Mouse (Mus musculus) left cerebral cortex, postnatal 36 days (tissue): ENCODE results near the gene Hspb11. TPM values are rescaled to one million over a fixed set of nuclear protein-coding genes. Genes with fewer than 3 reads are reported as not detected.

Experiments
- DNase-seq, 2 experiments: peaks; one replicate each; pipeline ENCODE4 v3.0.0; 2021 to 2022; ENCODE audit warnings: low spot score in 2 of 2, mixed read lengths in 1 of 2
- intact Hi-C: fragments of 180-260 bp; cut with DNase I; formaldehyde crosslinking; loops from one replicate; pipeline ENCODE4 v1.15.1; 2025
- total RNA-seq, 2 experiments: library from RNA; stranded (reverse); gene quantifications; 2 replicates each; pipeline ENCODE4 v1.2.3; 2021

Gene Hspb11
- total RNA-seq, 2 experiments from 2014 or later: 15.6 to 16.5 TPM

GRCm38 (mm10) chr4:107300902-107301555 lies 47.6 kb downstream of the Hspb11 start:
- intact Hi-C loops: no loop called here
- no peak for DNase-seq

DNA sequence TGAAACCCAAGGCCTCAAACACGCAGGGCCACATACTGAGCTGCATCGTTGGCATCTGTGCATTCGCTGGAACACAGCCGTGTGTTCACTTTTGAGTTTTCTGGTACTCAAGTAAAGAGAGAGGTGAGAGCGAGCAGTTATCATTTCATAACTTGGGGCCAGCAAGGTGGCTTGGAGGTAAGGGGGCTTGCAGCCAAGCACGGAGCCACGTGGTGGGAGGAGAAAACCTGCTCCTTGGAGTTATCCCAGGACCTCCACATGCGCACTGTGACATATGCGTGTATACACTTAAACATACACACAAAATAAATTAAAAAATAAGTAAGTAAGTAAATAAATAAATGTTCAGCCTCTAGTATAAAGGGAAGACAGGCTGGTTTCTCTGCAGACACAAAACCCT lies 48.8 kb downstream of the Hspb11 start:
- DNase-seq: no peak
- intact Hi-C loops: no loop called here

DNA sequence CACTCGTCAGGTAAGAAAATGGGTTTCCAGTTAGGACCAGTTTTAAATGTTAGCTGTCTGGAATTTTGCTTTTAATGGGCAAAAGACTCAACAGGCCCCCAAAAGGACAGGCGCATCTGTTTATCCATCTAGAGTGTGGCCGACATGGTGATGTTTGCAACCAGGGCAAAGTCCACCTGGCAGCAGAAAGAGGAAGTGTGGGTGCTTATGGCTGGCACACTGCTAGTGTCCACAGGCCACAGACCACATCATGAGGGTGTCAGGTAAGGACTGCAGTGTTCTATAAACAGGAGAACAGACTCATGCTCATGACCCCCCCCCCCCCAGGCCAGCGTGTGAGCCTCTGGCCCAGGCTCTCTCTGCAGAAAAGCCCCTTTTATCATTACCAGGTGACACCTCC lies 49.4 kb downstream of the Hspb11 start:
- DNase-seq: no peak
- intact Hi-C loops: no loop called here

DNA sequence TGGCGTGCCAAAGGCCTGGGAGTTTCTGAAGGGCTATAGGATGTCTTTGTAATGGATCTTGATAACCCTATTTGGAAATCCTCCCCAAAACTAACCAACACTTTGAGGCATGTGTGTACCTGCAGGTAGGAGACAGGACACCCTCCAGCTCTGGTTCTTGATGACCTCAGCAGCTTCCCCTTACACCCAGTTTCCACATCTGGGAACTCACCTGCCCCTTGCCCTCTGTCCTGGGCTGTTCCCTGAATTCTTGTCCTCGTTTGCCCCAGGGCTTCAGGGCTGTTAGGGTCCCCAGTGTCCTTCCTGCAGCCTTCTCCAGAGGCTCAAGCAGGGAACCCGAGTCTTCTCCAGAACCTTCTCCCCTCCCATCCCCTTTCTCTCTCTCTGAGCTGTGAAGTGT lies 50.1 kb downstream of the Hspb11 start:
- DNase-seq: no peak
- intact Hi-C loops: no loop called here

GRCm38 (mm10) chr4:107306966-107307365 lies 53.6 kb downstream of the Hspb11 start, which contains the start of gene Dio1:
Dio1 (minus strand) TSS chr4:107307169.
- intact Hi-C loops: no loop called here
- DNase-seq: no peak

DNA sequence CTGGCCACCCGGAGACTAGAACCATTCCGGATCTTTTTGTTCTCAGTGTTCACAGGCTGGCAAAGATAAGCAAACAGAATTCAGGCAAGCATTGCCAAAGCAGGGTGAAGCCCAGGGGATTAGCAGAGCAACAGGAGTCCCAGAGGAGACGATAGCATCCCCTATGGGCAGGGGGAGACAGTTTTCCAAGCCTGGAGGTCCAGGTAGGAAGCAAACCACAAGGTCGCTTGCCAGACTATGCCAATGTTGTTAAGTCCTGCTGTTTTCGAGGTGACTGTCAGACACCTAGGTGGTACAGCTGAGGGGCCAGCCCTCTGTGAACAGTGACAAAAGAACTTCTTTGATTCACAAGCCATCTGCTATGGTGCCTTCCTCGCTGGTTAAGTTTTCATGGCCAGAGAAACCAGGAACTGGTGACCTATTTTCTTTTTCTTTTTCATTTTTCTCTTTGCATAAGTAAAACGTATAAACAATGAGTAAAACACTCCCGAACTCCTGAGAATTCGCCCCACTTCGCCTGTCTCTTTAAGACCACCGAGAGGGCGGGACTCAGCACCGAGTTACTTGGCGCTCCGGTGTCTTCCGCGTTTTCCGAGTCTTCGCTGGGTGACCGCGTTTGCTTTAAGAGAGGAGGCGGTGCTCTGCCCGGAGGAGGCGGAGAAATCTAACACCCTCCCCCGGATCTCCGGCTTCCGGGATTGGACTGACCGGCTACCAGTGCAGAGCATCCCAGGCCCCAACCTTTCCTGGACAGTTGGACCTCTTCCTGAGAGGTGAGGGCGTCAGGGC lies 60.5 kb downstream of the Hspb11 start, which contains the start of gene Yipf1:
TSS of gene Yipf1 (plus strand) at position 674 of the 789 bp plus-strand sequence.
- intact Hi-C loops: loop anchor here (2.0 kb wide), 1 partner anchor 61 kb away; the partner anchor contains the start of genes Hspb11 and Lrrc42
- DNase-seq: peak; percentile 84 to 87

- intact Hi-C loops: loop anchor here (2.0 kb wide), 1 partner anchor 62 kb away; the partner anchor contains the start of genes Hspb11 and Lrrc42
- DNase-seq: no peak
These were observed 61.0 kb downstream of the Hspb11 start for GRCm38 (mm10) chr4:107314479-107314805.

GRCm38 (mm10) chr4:107318646-107319045 lies 65.3 kb downstream of the Hspb11 start:
- intact Hi-C loops: no loop called here

GRCm38 (mm10) chr4:107321041-107321440 lies 67.6 kb downstream of the Hspb11 start:
- intact Hi-C loops: no loop called here
- DNase-seq: no peak

More at GRCm38 (mm10) chr4:107318646-107319045, 65.3 kb downstream of the Hspb11 start:
- DNase-seq: no peak

DNA sequence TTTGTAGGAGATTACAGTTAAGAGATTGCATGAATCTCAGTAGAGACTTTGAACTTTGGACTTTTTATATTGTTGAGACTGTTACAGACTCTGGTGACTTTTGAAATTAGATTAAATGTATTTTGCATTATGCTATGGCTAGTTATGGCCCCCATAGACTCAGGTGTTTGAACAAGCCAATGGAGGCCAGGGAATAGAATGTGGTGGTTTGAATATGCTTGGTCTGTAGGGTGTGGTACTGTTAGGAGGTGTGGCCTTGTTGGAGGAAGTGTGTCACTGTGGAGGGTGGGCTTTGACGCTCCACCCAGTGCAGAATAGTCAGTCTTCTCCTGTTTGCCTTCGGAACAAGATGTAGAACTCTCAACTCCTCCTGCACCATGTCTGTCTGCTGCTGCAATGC lies 69.7 kb downstream of the Hspb11 start:
- intact Hi-C loops: no loop called here
- DNase-seq: no peak

DNA sequence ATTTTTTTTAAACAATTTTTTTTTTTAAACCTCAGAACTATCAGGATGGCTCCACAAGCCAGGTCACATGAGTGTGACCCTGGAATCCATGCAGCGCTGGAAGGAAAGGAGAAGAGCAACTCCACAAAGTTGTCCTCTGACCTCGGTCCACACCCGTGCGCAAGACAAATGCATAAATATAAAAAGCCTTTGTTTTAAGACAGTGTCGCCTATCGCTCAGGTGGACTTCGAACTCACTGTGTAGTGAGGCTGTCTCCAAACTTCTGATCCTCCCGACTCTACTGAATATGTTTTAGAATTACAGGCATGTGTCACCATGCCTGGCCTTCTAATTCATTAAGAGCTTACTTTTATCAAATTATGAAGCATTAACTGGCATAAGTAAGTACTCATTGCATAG lies 75.1 kb downstream of the Hspb11 start:
- no peak for DNase-seq
- intact Hi-C loops: no loop called here

Other genes starting within 250 kb of the Hspb11 start
- 10 to 100 TPM; 56.1 to 58.9 TPM for gene Mrpl37, start 186.7 kb upstream of the Hspb11 start, total RNA-seq
- 1 to 10 TPM; 4.7 to 7.4 TPM for gene Cyb5rl, start 186.6 kb upstream of the Hspb11 start, total RNA-seq
- not detected for gene Cdcp2, start 156.7 kb upstream of the Hspb11 start, total RNA-seq
- gene Tmem59, start 75.2 kb upstream of the Hspb11 start, total RNA-seq: 100 to 1,000 TPM; 192 to 236 TPM
- 10 to 100 TPM; 15.0 to 20.8 TPM for gene Tceanc2, start 74.5 kb upstream of the Hspb11 start, total RNA-seq
- not detected for gene Ldlrad1, start 44.4 kb upstream of the Hspb11 start, total RNA-seq
- 10 to 100 TPM; 28.0 to 35.0 TPM for gene Lrrc42, start 61 bp upstream of the Hspb11 start, total RNA-seq
- gene Dio1, start 53.6 kb downstream of the Hspb11 start, total RNA-seq: not detected
- 10 to 100 TPM; 41.7 to 45.8 TPM for gene Yipf1, start 60.8 kb downstream of the Hspb11 start, total RNA-seq
- 10 to 100 TPM; 10.9 to 11.8 TPM for gene Ndc1, start 114.2 kb downstream of the Hspb11 start, total RNA-seq
- gene Glis1, start 181.0 kb downstream of the Hspb11 start, total RNA-seq: 1 to 10 TPM; 1.1 to 1.7 TPM